Mouse (Mus musculus) testis, adult 2 months (tissue): ENCODE data around the gene Pop5. TPM values are rescaled to one million over a fixed set of nuclear protein-coding genes. Genes with fewer than 3 reads are reported as not detected.

Experiments
- H3K27ac ChIP-seq: fragments of 200-500 bp; 2 replicates; pipeline ENCODE4 v1.5.1; 2012; ENCODE audit warnings: low read depth, low read length; ENCODE audit not compliant: control insufficient read depth, insufficient read depth
- H3K27me3 ChIP-seq: fragments of 200-500 bp; 2 replicates; pipeline ENCODE4 v1.6.1; 2012; ENCODE audit warnings: mild to moderate bottlenecking, low read length, moderate library complexity; ENCODE audit not compliant: control insufficient read depth, insufficient read depth
- H3K36me3 ChIP-seq: fragments of 200-500 bp; 2 replicates; pipeline ENCODE4 v1.6.1; 2012; ENCODE audit warnings: mild to moderate bottlenecking, low read length; ENCODE audit not compliant: control insufficient read depth, insufficient read depth
- H3K4me1 ChIP-seq: fragments of 200-500 bp; 2 replicates; pipeline ENCODE4 v1.6.1; 2012; ENCODE audit warnings: low read length; ENCODE audit not compliant: control insufficient read depth, insufficient read depth
- H3K4me3 ChIP-seq: fragments of 200-500 bp; 2 replicates; pipeline ENCODE4 v1.5.1; 2012; ENCODE audit warnings: low read depth, mild to moderate bottlenecking, low read length, moderate library complexity, mixed read lengths; ENCODE audit not compliant: control insufficient read depth
- CTCF ChIP-seq: fragments of 200-500 bp; IDR thresholded peaks from 2 replicates; pipeline ENCODE4 v1.5.1; 2012; ENCODE audit warnings: low read depth, mild to moderate bottlenecking, inconsistent platforms, low read length, moderate library complexity; ENCODE audit not compliant: control insufficient read depth, insufficient read depth, insufficient replicate concordance
- POLR2A ChIP-seq: fragments of 200-500 bp; IDR thresholded peaks from 2 replicates; pipeline ENCODE4 v1.6.1; 2012; ENCODE audit warnings: low read depth, mild to moderate bottlenecking, inconsistent platforms, low read length, moderate library complexity; ENCODE audit not compliant: control insufficient read depth
- polyA plus RNA-seq: library from polyadenylated mRNA; depleted of rRNA; stranded (reverse); fragments of >200 nt; gene quantifications from 2 replicates; pipeline ENCODE4 v1.2.3, GENCODE M21; 2012

Pop5 gene
- polyA plus RNA-seq, 1 experiment: 15.5 TPM

DNA sequence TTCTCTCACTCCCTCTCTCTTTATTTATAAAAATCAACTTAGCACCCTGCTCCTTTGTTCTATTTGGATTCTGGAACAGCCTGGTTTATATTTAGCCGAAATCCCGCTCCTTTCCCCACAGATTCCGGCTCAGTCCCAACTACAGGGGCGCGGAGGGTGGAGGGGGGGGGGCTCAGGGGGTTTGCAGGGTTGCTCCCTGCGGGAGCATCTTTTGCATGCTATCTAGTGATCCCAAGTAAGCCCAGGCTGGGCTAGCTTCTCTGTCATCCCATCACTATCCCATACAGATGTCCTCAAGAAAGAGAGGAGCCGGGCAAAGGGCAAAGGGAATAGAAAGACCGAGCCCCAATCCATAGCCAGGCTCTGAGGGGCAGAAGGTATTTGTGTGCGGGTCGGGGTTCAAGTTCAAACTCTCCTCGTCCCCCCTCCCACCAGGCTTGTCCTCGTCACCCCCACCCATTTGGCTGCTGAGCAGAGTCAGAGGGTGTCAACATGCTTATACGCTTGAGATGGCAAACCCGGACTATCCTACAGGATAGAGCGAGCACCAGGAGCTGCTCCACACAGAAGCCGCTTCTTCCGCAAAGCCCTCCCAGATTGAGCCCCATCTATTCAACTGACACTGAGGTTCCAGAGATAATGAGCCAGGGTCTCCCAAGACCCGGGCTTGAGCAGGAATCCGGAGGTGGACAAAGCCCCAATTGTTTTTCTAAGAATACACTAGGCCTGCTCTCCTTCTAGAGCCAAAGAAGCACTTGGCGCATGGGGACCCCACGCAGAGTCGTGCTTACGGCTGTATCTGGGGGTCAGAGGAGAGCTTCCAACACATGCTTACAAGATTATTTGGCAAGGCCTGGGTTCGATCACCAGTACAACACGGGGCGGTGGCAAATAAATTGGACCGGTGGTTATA is 20.1 kb upstream of the Pop5 start:
- no peak overlapping the region for H3K27ac ChIP-seq
- H3K36me3 ChIP-seq: no peaks in the 10 kb centered on the region
- no peak overlapping the region for H3K4me3 ChIP-seq
- peaks cover 7% of the 10 kb centered on the region for H3K4me1 ChIP-seq
- TF ChIP-seq POLR2A: no peak
- no peak for TF ChIP-seq CTCF
- H3K27me3 ChIP-seq: no peaks in the 10 kb centered on the region

DNA sequence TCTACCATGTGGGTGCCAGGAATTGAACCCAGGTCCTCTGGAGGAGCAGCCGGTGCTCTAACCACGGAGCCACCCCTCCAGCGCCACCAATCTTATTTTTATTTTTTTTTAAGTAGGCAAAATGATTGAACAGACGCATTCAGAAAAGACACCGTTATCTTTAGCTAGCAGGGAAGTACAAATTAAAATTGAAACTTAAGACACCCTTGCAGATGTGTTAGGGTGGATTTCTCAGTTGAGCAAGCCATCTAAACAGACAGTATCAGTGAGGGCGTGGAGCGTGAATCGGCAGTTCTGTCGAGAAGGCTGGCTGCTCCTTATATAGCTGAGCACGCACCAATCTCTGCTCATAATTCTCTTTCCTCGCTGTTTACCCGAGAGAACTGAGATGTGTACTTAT is 17.6 kb upstream of the Pop5 start:
- Histone ChIP-seq H3K36me3 (no peaks in the 10 kb centered on the region), H3K27ac (no peak overlapping the region), H3K4me3 (no peak overlapping the region), H3K4me1 (peaks cover 9% of the 10 kb centered on the region), H3K27me3 (no peaks in the 10 kb centered on the region)
- TF ChIP-seq CTCF: no peak
- no peak for TF ChIP-seq POLR2A

DNA sequence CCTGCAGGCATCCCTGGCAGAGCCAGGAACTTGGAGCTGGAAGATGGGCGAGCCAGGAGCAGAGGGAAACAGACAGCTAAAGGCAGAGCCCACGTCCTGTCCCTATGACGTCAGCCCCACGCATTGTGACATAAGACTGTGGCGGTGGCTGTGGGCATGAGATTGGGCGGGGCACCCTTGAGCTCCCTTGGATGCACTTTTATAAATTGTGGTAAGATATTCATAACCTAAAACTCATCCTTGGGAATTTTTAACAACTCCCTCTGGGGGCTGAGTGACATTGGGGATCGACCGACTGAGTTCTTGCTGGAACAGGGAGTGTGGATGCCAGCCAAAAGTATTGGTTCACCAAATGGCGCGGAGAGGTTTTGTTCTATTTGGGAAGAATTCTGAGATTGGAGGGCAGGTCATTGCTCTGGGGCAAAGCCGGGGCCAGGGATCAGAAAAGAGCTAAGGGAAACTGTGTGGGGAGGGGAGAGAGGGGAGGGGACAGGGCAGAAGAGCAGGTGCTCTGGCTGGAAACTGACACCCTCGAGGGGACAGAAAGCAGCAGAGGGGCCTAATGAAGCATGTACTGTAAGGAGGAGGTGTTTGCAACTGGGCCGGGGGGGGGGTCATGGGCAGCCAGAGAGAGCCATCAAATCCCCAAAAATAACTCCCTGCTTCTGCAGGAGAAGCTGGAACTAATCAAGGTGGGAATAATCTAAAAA is 14.6 kb upstream of the Pop5 start:
- peak; percentile 79; the same call in 1 of the 2 replicates for TF ChIP-seq POLR2A
- TF ChIP-seq CTCF: no peak
- H3K36me3 ChIP-seq: no peaks in the 10 kb centered on the region
- no peaks in the 10 kb centered on the region for H3K27me3 ChIP-seq
- peaks cover 2% of the 10 kb centered on the region; the same call in 1 of the 2 replicates for H3K4me1 ChIP-seq
- H3K4me3 ChIP-seq: peak overlapping the region; percentile 84
- H3K27ac ChIP-seq: peak overlapping the region; percentile 85

DNA sequence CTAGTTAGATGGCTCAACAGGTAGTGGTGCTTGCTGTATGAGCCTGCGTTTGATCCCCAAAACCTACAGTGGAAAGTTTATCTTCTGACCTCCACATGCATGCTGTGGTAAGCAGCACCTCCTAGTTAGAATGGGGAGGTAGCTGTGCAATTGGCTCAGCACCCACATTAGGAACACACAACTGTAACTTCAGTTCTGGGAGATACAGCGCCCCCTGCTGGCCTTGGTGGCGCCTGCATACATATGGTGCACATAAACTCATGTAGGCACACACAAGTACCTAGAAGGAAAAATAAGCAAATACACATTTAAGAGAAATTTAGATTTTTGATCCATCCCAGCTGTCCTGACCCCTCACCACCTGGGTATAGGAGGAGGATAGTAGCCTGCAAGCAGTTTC is 13.2 kb upstream of the Pop5 start:
- Histone ChIP-seq H3K27ac (no peak overlapping the region), H3K36me3 (no peaks in the 10 kb centered on the region), H3K4me3 (peak overlapping the region; percentile 84), H3K27me3 (no peaks in the 10 kb centered on the region), H3K4me1 (peaks cover 5% of the 10 kb centered on the region; the same call in 1 of the 2 replicates)
- TF ChIP-seq CTCF (peak; percentile 75; the same call in 1 of the 2 replicates), POLR2A (no peak)

DNA sequence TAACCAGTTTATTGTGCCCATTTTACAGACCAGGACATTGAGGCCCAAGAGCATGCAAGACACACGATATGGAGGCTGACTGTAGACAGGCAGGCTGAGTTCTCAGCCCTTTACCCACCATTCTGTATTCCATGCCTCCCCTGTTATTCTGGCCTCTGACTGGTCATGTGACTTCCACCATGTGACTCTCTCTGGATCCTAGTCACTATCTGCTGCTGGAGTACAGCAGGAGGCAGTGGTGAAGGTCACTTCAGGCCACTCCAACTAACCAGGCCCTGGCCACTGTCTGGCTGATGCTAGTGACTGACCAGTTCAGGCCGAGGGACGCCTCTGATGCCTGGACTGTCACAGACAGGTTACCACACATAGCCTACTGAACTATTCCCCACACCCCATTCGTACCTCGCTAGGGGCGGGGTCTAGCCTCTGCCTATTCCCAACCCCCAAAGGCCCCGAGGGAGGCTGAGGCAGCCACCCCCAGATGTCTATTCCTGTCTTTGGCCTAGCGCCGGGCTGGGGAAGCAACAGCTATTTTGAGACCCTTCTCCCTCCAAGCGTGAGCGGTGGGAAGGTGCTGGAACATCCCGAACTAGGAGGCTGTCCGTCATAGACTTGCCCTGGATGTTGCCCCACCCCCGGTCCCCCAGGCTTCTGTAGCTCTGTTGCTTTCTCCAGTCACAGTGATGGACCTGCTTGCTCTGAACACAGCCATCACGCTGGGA is 4.6 kb upstream of the Pop5 start:
- peaks cover 19% of the 10 kb centered on the region for H3K4me1 ChIP-seq
- H3K27ac ChIP-seq: no peak overlapping the region
- H3K4me3 ChIP-seq: no peak overlapping the region
- TF ChIP-seq POLR2A (no peak), CTCF (no peak)
- no peaks in the 10 kb centered on the region for H3K27me3 ChIP-seq
- no peaks in the 10 kb centered on the region for H3K36me3 ChIP-seq

DNA sequence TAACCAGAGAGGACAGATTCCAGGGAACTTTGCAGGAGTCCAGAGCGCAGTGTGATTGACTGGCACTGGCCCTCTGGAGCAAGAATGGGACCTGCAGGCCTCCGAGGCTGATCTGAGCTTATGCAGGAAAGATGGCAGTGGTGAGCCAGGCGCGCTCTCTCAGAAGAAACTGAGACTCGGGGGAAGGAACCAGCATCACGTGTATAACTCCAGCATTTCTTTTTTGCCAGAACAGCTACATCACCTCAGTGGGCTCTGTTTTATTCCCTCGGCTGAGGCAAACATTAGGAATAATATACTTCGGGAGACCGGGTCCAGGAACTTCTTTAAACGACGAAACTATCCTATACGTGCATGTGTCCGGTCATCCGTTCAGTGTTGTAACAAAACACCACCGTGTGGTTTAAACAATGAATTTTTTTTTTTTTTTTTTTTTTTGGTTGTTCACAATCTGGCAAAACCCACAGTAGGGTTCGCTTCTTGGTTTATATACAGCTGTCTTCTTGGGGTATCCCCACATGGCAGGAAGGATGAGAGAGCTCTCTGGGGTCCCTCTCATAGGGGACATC is 4.0 kb upstream of the Pop5 start:
- Histone ChIP-seq H3K27ac (no peak overlapping the region), H3K36me3 (no peaks in the 10 kb centered on the region), H3K4me3 (no peak overlapping the region), H3K27me3 (no peaks in the 10 kb centered on the region), H3K4me1 (peaks cover 16% of the 10 kb centered on the region)
- TF ChIP-seq POLR2A (no peak), CTCF (no peak)

DNA sequence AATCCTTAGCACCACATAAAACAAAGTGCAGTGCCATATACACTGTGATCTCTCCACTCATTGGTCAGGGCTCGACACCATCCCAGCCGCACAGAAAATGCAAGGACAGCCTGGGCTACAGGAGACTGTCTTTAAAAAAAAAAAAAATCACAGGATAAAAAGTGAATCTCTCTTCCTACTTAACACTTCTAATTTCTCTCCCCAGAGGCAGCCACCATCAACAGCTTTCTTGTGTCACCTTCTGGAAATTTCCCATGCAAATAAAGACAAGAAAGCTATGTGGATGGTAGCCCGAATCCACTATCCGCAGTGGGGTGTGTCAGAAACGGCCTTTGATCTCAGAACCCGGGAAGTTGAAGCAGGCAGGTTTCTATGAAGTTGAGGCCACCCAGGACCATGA is 3.1 kb upstream of the Pop5 start:
- Histone ChIP-seq H3K27me3 (no peaks in the 10 kb centered on the region), H3K4me1 (peaks cover 18% of the 10 kb centered on the region), H3K36me3 (no peaks in the 10 kb centered on the region), H3K27ac (no peak overlapping the region), H3K4me3 (no peak overlapping the region)
- TF ChIP-seq CTCF (no peak), POLR2A (no peak)
